Mouse (Mus musculus) layer of hippocampus, adult 18-20 months (tissue): ENCODE measurements around the gene Ssc5d. TPM values are rescaled to one million over a fixed set of nuclear protein-coding genes. Genes with fewer than 3 reads are reported as not detected.
"Not testable (repeated sequence)": the region's sequence is repeated elsewhere in the genome, so short reads cannot be mapped to it uniquely, and the experiment has no call there.

Experiments used
- DNase-seq, 2 experiments: peaks; one replicate each; pipeline ENCODE4 v3.0.0; 2022; ENCODE audit warnings: low spot score in 2 of 2
- long read RNA-seq: library from polyadenylated mRNA; stranded (forward); transcript quantifications from one replicate; pipeline ENCODE4 v2.0.0, GENCODE M21; 2021
- total RNA-seq, 2 experiments: library from RNA; stranded (reverse); gene quantifications; 2 replicates each; pipeline ENCODE4 v1.2.3; 2021

The Ssc5d gene
- total RNA-seq, result 1 to 10 TPM; 1.8 to 2.6 TPM
- long read RNA-seq, result 0 reads

GRCm38 (mm10) chr7:4925441-4926381 lies at the start of gene Ssc5d:
Ssc5d (plus strand) TSS chr7:4925785.
- DNase-seq, result no peak

GRCm38 (mm10) chr7:4876753-4877221 lies 48.8 kb upstream of the Ssc5d start, which contains the start of gene Isoc2a:
Isoc2a (plus strand) TSS chr7:4877153.
- peak; percentile 85 to 91 for DNase-seq

GRCm38 (mm10) chr7:4877226-4877625 lies 48.4 kb upstream of the Ssc5d start:
- DNase-seq, result no peak

- no peak for DNase-seq
Measured at GRCm38 (mm10) chr7:4878186-4878585, 47.4 kb upstream of the Ssc5d start.

GRCm38 (mm10) chr7:4879036-4879435 lies 46.5 kb upstream of the Ssc5d start:
- DNase-seq, result not testable (repeated sequence)

- DNase-seq, result no peak
Measured at GRCm38 (mm10) chr7:4886680-4887079, 38.9 kb upstream of the Ssc5d start.

GRCm38 (mm10) chr7:4895186-4895585 lies 30.4 kb upstream of the Ssc5d start:
- no peak for DNase-seq

GRCm38 (mm10) chr7:4898851-4899648 lies 26.5 kb upstream of the Ssc5d start:
- no peak for DNase-seq

GRCm38 (mm10) chr7:4899649-4900522 lies 25.7 kb upstream of the Ssc5d start:
- no peak for DNase-seq

GRCm38 (mm10) chr7:4900523-4900851 lies 25.1 kb upstream of the Ssc5d start:
- no peak for DNase-seq

- no peak for DNase-seq
Measured at GRCm38 (mm10) chr7:4901171-4901570, 24.4 kb upstream of the Ssc5d start.

- no peak for DNase-seq
Measured at GRCm38 (mm10) chr7:4902404-4902803, 23.2 kb upstream of the Ssc5d start.

- DNase-seq, result no peak
Measured at GRCm38 (mm10) chr7:4906466-4906950, 19.1 kb upstream of the Ssc5d start, which contains the start of gene Gm36210. Gm36210 (minus strand) TSS chr7:4906516.

GRCm38 (mm10) chr7:4911561-4911960 lies 14.0 kb upstream of the Ssc5d start:
- peak in 1 of 2 experiments; percentile 66 for DNase-seq

- no peak for DNase-seq
Measured at GRCm38 (mm10) chr7:4912248-4912647, 13.3 kb upstream of the Ssc5d start.

- peak; percentile 92 to 97 for DNase-seq
Measured at GRCm38 (mm10) chr7:4915007-4915665, 10.4 kb upstream of the Ssc5d start, which contains the start of gene Zfp628. Zfp628 (plus strand) TSS chr7:4915217.

GRCm38 (mm10) chr7:4915669-4916416 lies 9.7 kb upstream of the Ssc5d start:
- peak in 1 of 2 experiments; percentile 55 for DNase-seq

- DNase-seq, result no peak
Measured at GRCm38 (mm10) chr7:4917494-4917893, 8.1 kb upstream of the Ssc5d start.

GRCm38 (mm10) chr7:4918681-4919080 lies 6.9 kb upstream of the Ssc5d start:
- no peak for DNase-seq
